Mouse (Mus musculus): ENCODE measurements around the gene A930002H24Rik.
"Not testable (repeated sequence)": the region's sequence is repeated elsewhere in the genome, so short reads cannot be mapped to it uniquely, and the experiment has no call there.

Gene A930002H24Rik

DNA sequence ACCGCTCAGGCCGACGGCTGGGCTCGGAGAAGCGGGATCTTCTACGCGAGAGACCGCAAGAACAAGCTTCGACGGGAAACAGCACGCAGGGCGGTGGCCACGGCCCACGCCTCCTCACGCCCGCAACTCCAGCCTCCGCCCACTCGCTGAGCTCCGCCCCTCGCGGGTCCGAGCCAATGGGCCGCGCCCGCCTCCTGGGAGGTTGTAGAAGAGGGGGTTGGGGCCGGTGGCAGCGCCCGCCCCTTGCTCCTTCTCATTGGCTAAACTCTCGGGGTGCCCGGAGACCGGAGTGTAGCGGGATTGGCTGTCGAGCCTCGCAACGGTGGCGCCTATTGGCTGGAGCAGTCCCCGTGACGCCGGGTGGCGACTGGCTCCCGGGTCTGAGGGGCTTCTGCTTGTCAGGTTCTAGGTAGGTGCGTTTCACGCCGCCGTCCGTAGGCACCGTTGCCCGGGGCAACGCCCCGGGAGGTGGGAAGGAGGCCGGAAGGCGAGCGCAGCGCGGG, at the start of gene A930002H24Rik:
Gene A930002H24Rik, minus strand, starts transcription at position 145 of the 503 bp plus-strand sequence.
- DNase-seq (ENCODE audit: low spot score) = peak; percentile 88

DNA sequence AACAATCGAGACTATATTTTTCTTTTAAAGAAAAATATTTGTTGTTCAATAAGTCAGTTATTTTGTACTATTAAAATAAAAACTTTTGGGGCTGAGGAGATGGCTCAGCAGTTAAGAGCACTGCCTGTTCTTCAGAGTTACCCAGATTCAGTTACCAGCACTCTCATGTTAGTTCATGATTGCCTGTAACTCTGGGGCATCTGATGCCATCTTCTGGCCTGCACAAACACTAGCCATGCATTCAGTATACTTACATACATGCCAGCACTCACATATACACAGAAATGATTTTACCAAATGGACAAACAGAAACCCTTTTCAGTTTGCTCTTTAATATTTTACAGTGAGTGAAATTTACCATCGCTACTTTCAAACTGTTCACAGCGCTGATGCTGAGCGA, 45.7 kb upstream of the A930002H24Rik start:
- DNase-seq (ENCODE audit: low spot score) = no peak

DNA sequence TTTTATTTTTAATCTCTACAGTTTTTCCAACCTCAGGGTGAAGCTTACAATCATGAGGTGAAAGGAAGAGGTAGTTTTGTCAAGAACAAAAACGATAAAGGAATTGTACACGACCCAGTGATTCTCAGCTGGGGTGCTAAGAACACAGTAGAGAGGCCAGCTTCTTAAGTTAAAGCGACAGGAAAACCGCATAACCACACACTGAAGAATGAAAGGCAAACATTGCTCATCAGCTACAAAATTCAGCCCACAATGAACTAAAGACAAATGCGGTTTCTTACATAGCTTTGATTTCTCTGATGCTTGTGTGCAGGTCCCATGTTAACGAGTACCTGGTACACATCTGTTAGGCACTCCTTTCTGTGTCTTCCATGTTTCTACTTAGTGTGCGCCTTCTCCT, 33.5 kb upstream of the A930002H24Rik start:
- no peak for DNase-seq (ENCODE audit: low spot score)

DNA sequence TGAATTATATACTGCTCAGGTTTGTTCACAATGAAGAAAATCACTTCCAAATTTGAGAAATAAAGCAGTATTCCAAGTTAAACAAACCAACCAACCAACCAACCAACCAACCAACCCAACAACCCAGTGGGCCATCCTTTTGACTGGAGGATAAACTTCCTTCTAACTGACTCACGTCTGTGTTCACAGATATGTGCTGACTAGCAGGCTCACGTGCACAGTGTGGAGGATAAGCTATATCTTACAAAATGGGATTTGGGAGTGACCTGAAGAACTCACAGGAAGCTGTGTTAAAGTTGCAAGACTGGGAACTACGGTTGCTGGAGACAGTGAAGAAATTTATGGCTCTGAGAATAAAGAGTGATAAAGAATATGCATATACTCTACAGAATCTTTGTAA, 32.2 kb upstream of the A930002H24Rik start:
- no peak for DNase-seq (ENCODE audit: low spot score)

DNA sequence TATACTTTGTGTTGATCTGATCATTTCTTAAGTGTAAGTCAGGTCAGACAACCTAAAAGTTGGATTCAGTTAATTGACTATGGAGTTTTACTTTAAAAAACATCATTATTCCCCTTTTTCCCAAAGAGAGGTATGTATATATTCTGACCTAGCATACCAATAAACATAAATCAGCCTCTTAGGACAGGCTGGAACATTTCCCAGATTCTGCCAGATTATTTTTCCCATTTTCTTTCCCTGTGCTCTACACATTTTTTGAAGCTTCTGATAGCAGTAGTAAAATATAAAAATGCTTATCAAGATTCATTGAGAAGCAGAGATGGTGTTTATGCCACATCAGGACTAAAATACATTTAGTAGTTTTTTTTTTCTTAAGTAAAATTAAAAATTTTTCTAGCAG, 27.0 kb upstream of the A930002H24Rik start:
- no peak for DNase-seq (ENCODE audit: low spot score)

DNA sequence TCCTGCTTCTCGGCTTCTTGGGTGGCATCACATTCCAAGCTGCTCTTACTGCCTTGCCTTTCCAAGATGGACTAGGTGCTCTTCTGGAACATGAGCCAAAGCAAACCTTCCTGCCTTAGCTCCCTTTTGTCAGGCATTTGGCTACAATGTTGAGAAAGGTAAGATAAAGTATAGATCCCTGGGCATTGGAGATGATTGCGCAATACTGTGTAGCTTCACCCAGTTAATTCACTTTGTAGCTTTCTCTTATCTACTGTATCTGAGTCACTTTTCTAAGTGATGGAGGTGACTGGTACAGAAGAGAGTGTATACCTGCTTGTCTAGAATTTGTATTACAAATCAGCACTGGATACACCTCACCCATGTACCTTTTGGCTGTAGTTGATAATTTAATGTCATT, 23.4 kb upstream of the A930002H24Rik start:
- DNase-seq (ENCODE audit: low spot score) = no peak

DNA sequence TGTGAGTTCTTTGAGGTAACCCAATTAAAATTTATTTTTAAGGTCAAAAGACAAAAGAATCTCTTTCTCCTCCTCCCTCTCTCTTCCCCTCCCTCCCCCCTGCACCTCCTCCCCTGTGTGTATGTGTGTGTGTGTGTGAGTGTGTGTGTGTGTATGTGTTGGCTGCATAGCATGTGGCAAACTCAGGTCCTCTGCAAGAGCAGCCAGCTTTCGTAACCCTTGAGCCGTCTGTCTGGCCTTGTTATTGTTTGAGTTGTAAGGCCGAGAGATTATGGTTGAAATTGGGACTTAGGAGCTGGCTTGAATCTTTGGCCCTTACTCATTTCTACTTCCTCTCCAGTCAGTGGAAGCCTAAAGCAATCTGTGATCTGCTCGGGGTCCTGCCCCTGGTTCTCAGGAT, 16.4 kb upstream of the A930002H24Rik start:
- DNase-seq (ENCODE audit: low spot score) = no peak

DNA sequence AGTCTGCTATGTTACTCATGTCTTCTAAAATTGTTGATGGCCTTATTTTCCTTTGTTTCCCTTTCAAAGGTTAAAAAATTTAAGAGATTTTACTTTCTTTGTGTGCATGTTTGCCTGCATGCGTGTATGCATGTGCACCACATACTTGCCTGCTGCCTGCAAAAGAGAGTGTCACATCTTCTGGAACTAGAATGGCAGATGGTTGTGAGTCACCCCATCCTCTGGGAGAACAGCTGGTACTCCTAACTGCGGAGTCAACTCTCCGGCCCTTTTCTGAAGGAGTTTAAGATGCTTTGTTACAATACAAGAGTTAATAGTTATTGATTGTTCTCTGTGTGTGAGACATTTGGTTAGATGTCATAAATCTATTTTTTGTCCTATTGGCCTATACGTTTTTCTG, 15.3 kb upstream of the A930002H24Rik start:
- DNase-seq (ENCODE audit: low spot score) = no peak

DNA sequence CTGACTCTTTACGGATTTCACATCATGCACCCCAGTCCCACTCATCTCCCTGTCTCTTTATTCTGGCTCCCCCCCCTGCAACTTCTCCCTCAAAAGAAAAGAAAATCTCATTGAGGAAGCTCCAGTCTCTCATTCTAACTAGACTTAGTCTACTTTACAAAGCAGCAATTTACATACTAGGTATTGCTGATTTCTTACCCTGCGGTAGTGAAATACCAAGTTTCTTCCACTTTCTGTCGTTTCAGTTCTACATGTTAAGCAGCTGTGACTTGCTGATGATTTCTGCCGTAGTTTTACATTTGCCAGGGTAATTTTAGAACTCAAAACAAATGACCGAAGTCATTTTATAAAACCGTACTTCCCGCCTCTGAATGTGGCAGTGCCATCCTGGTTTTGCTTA, 8.2 kb upstream of the A930002H24Rik start:
- DNase-seq (ENCODE audit: low spot score) = no peak

DNA sequence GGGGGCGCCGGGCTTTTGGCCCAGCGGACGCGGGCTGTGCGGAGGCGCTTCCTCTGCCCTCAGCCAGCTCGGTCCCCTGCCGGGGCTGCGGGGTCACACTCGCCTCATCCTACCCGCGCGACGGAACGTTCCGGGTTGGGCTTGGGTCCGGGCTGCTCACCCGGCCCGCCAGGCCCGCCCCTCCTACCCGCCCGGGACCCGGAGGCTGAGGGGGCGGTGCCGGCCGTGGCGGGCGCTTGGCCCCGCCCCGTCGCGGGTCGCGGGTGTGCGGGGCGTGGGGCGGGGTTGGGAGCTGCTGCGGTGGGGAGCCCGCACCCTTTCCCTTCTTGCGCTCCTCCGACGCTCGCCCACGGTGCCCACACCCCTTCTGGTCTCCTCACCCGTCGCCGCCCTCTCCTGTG, 580 bp upstream of the A930002H24Rik start:
- no peak for DNase-seq (ENCODE audit: low spot score)

DNA sequence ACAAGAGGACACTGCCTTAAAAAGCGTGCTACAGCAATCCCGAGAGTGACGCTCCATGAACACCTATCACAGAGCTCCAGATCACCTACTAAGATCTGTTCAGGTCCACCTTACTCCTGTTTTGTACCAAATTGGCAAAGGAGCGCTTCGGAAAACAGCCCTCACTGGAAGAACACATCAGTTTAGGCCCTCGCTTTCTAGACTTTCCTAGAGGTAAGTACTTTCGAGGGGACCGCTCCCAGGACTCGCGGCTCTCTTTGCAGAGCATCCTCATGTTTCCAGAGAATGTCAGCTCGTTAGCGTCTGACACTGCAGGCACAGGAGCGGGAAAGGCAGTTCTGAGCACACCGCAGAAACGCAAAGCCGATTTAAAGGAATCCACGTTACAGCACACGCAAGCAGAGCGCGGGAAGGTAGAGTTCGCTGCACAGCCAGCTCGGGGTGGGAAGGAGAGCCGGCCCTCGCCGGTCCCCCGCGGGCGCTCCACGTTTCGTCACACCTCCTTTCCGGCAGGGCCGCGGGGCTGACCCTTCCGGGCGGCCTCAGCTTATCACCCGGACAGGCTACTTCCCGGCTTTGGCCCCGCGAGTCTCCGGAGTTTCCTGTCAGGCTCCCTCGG, 470 bp downstream of the A930002H24Rik start, which contains the start of gene Fer:
Gene Fer, plus strand, starts transcription at position 51 of the 619 bp plus-strand sequence.
- no peak for DNase-seq (ENCODE audit: low spot score)

DNA sequence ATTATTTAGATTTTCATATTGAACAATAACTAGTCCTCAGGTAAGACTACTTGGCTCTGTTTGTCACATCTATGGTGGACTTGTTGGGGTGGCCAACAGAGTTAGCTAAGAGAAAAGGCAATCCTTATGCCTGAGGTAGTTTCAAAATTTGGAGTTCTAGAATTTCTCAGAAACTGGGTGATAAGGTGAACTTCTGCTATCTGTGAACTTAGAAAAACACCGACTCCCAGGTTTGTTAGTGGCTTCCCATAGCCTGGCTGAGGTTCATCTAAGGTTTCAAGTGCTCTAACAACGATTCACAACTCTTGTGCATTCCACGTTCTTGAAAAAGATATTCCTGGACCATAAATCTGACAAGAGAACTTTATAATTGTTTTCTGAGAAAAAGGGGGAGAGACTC, 1.2 kb downstream of the A930002H24Rik start:
- no peak for DNase-seq (ENCODE audit: low spot score)

DNA sequence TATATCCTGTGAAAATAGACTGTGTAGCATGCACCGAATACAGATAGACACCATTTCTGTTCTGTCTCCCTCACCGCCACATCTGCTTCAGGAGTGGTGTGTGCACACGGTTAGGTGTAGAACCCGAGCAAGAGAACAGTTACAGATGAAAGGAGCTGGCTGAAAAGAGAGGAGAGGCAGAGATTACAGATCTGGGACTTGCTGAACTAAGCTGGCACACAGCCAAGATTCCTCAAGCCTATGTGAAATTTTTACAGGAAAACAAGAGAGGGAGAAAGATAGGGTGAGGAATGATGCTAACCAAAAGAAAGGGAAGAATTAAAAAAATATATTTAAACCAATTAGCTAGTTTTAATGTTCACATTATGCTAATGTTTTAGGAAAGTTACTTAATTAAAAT, 2.6 kb downstream of the A930002H24Rik start:
- DNase-seq (ENCODE audit: low spot score) = no peak

DNA sequence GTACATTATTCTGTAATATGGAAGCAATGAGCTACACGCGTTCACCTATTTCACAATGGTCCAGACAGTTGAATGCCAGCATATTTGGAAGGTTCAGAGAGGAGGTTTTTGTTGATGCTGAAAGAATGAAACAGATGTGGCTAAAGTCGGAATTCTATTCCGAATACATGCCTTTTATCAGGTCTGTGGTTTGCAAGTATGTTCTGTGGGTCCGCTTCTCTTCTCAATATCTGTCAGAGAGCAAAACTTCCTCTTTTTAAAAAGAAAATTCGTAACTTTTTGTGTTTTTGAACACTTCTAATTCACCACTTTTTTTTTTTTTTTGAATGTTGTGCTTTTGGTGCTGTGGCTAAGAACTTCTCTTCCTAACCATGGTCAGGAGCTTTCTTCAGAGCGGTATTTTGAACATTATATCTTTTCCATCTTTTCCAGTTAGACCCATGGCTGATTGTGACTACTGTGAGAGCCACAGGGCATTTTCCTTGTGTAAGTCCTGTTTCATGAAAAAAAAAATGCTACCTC, 6.5 kb downstream of the A930002H24Rik start:
- DNase-seq (ENCODE audit: low spot score) = no peak

DNA sequence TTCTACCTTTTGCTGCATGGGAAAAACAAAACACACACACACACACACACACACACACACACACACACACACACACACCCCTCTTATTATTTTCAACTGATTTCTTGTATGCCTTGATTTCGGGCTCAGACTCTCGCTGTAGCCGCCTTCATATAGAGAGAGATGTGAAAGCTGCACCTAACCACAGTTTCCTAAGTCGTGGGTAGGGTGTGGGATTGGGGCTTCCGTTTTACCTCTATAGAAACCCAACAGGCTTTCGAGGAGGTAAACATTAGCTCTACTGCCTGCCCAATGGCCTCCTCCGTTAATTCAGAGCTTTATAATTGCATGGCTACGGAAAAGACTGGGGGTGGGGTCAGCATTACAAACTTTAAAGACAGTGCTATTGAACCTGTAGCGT, 13.6 kb downstream of the A930002H24Rik start:
- DNase-seq (ENCODE audit: low spot score) = peak; percentile 1

DNA sequence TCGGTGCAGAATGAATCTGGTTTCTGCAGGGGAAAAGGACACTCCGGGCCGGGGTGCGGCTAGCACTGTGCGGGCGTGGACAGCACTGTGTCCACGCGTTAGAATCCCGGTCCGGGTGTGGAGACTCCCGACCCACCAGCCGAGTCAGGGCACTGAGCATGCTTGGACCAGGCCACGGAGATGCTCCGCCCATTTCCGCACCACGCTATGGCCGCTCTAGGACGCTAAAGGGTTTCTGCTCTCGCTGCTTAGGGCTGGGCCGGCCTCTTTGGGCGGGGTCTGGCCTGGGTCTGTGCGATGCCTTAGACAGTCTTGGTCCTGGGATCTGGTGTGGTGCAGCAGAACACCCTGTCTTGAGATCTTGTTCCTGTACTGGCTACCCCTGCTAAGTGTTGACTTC, 14.0 kb downstream of the A930002H24Rik start:
- DNase-seq (ENCODE audit: low spot score) = peak; percentile 8

DNA sequence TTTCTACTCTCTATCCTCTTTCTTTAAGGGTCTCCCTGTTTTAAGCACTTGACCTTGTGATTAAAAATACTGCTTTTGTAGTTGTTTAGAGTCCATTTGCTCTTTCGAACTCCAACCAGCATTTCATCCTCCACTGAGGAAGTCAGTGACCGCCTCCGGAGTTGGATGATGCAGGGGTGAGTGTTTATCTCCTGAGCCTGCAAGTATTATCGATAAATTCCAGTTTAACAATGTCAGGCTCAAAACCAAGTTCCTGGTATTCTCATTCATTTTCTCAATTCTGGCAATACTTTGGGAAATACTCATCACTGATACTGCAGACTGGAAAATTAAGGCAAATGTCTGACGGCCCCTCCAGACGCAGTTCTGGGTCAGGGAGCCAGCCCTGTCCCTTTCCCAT, 14.4 kb downstream of the A930002H24Rik start:
- no peak for DNase-seq (ENCODE audit: low spot score)

DNA sequence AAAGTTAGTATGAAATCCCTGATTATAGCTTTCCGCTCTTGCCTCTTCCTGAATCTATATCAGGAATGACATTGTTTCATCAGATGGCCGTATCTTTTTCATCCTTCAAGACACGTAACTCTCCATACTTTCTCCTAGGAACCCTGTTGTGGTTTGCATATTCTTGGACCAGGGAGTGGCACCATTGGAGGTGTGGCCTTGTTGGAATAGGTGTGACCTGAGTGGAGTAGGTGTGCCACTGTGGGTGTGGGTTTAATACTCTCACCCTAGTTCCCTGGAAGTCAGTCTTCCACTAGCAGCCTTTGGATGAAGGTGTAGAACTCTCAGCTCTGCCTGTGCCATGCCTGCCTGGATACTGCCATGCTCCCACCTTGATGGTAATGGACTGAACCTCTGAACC, 17.8 kb downstream of the A930002H24Rik start:
- not testable (repeated sequence) for DNase-seq (ENCODE audit: low spot score)

DNA sequence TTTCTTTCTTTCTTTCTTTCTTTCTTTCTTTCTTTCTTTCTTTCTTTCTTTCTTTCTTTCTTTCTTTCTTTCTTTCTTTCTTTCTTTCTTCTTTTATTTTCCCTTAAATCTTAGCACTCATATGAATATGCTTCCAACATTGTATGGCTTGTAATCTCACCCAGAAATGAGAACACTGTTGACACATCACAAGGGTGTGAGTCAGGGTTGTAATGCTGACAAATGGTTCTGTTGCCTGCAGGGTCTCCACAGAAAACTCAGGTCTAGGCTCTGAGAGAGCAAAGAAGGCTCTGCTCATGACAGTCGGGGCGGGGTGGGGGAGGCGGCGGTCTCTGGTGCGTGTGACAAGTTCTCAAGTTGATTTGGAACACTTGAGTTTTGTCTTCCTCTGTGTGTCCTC, 18.7 kb downstream of the A930002H24Rik start:
- no peak for DNase-seq (ENCODE audit: low spot score)

DNA sequence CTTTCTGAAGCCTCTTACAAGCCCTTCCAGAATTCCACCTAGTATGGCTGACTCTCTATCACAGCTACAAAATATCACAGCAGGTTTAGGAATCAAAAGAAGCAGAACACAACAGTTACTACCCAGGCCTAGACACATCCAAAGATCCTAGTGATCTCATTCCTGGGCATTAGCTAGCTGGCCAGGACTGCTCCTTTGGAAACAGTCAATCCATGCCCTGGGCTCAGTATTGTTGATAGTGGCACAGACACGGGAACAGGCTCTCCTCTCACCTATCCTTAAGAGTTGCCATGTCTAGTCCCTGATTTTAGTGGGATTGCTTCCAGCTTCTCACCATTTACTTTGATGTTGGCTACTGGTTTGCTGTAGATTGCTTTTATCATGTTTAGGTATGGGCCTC, 21.4 kb downstream of the A930002H24Rik start:
- no peak for DNase-seq (ENCODE audit: low spot score)

DNA sequence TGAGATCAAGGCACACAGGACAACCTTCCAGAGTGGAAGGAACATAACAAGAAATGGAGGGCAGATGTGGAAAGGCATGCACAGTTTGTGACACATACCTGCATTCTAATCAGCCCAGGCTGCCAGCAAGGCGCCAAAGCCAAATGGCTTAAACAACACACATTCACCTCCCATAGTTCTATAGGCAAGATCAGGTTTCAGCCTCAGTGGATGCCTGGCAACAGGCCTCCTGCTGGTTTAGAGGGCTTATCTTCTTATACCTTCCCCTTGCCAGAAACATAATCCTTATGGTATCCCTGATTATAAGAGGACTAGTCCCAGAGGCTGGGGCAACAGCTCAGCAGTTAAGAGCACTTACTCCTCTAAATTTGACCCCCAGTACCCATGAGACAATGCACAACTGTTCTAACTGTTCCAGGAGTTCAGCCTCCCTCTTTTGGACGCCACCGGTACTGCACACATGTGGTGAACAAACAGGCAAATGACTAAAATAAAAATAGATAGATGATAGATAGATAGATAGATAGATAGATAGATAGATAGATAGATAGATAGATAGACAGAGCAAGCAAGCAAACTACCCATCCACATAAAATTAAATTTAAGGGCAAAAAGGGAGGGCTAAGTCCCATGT, 23.8 kb downstream of the A930002H24Rik start:
- no peak for DNase-seq (ENCODE audit: low spot score)

DNA sequence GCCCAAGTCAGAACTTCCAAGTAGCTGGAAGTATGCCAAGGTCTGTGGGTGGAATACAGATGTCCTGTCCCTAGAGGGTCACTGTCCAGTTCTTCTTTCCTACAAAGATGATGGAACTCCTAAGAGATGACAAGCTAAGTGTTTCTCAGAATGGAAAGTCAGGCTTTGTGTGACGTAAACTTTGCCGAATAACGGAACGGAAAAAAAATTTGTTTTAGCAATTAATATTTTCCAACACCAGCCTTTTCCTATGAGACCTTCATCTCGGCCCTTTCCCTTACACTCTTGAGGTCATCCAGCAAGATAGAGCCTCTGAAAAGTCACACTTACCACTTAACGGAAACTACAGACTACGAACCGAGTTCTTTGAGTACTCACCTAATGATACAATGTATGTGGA, 25.4 kb downstream of the A930002H24Rik start:
- DNase-seq (ENCODE audit: low spot score) = no peak

DNA sequence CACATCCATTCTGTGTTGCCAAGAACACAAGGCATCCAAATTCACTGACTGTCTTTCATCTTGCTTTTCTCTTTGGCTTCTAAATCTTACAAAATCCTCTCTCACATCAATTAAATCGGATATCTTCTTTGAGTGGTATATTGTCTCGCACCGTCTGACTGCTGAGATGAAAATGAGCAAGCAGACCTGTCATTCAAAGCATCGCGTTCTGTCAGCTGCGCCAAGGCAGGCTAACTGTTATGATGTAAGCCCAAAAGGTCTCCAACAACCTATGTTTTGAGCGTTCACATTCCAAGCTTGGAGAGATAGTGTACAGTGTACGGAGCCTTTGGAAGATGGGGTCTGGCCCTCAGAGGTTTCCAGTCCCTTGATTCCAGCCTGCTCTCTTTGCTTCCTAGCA, 26.9 kb downstream of the A930002H24Rik start:
- no peak for DNase-seq (ENCODE audit: low spot score)

DNA sequence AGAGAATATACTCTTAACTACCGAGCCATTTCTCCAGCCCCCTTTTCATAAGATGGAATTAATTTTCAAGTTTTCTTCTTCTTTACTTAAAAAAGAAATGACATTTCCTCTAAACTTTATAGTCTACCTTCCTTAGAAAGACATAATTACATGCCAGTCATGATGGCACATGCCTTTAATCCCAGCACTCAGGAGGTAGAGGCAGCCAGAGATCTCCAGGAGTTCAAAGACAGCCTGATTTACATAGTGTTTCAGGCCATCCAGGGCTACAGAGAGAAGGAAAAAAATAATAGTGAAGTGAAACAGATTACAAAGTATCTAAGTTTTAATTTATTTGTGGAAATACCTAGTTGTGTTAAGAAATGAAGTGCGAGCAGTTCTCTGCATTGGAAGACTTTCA, 27.4 kb downstream of the A930002H24Rik start:
- DNase-seq (ENCODE audit: low spot score) = no peak
